Mouse (Mus musculus): ENCODE results near the gene Chid1. TPM values are rescaled to one million over a fixed set of nuclear protein-coding genes. Genes with fewer than 3 reads are reported as not detected.

The Chid1 gene
- polyA plus RNA-seq, 1 experiment from 2014 or later, result 15.6 TPM

DNA sequence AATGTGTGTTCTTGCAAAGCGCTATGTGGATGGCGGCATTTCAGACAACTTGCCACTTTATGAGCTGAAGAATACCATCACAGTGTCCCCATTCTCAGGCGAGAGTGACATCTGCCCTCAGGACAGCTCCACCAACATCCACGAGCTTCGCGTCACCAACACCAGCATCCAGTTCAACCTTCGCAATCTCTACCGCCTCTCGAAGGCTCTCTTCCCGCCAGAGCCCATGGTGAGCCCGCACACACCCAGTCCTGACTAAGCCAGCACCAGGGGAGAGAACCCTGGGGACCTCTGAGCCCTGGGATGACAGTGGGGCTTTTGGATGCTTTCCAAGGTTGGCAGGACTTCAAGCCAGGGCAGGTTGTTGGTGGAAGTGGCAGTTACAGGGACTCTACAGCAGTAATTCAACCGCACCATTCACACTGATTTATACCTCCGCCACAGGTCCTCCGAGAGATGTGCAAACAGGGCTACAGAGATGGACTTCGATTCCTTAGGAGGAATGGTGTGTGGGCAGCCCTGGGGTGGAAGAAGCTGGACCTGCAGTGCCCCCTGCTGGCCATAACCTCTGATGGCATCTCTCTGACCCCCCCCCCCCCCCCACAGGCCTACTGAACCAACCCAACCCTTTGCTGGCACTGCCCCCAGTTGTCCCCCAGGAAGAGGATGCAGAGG is 81.5 kb downstream of the Chid1 start:
- no peaks in the 10 kb centered on the region for H3K9me3 ChIP-seq (ENCODE audit: low read length)
- no peaks in the 10 kb centered on the region for H3K27me3 ChIP-seq (replicated peaks; ENCODE audit: insufficient read depth, low read length)
- H3K27ac ChIP-seq (ENCODE audit: low read length), result no peak overlapping the region
- no peak overlapping the region for H3K4me3 ChIP-seq (ENCODE audit: low read depth, low read length)
- H3K36me3 ChIP-seq (ENCODE audit: insufficient read depth, low read length), result peaks cover 22% of the 10 kb centered on the region
- TF ChIP-seq CTCF (IDR thresholded peaks at IDR 0.05), result peak; percentile 75
- no peak for TF ChIP-seq EP300 (IDR thresholded peaks at IDR 0.05)
- H3K4me2 ChIP-seq (replicated peaks; ENCODE audit: low read depth, low read length), result no peak overlapping the region
- H3K9ac ChIP-seq (replicated peaks; ENCODE audit: low read depth), result no peak overlapping the region
- peaks cover 31% of the 10 kb centered on the region for H3K4me1 ChIP-seq (ENCODE audit: insufficient read depth, low read depth, low read length)
- no peak for ATAC-seq
- DNase-seq (ENCODE audit: low spot score), result peak; percentile 66
- WGBS, result 71% methylated on average over 15 of the region's 15 CpGs

DNA sequence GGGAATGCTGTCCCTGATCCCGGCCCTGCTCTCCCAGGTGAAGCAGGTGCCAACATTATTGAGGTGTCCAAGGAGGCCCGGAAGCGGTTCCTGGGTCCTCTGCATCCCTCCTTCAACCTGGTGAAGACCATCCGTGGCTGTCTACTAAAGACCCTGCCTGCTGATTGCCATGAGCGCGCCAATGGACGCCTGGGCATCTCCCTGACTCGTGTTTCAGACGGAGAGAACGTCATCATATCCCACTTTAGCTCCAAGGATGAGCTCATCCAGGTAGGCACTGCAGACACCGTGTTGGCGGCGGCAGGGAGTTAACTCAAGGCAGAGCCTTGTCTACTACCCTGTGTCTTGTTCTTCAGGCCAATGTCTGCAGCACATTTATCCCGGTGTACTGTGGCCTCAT is 82.4 kb downstream of the Chid1 start:
- no peak for ATAC-seq
- Histone ChIP-seq H3K27me3 (replicated peaks; ENCODE audit: insufficient read depth, low read length) (no peaks in the 10 kb centered on the region), H3K36me3 (ENCODE audit: insufficient read depth, low read length) (peaks cover 22% of the 10 kb centered on the region), H3K27ac (ENCODE audit: low read length) (no peak overlapping the region), H3K4me3 (ENCODE audit: low read depth, low read length) (no peak overlapping the region), H3K4me2 (replicated peaks; ENCODE audit: low read depth, low read length) (peak overlapping the region; percentile 82; the same call in 1 of the 2 replicates), H3K9ac (replicated peaks; ENCODE audit: low read depth) (no peak overlapping the region), H3K4me1 (ENCODE audit: insufficient read depth, low read depth, low read length) (peaks cover 30% of the 10 kb centered on the region), H3K9me3 (ENCODE audit: low read length) (no peaks in the 10 kb centered on the region)
- WGBS, result 89% methylated on average over 14 of the region's 14 CpGs
- TF ChIP-seq CTCF (IDR thresholded peaks at IDR 0.05), result no peak
- TF ChIP-seq EP300 (IDR thresholded peaks at IDR 0.05), result no peak
- peak; percentile 4 for DNase-seq (ENCODE audit: low spot score)

DNA sequence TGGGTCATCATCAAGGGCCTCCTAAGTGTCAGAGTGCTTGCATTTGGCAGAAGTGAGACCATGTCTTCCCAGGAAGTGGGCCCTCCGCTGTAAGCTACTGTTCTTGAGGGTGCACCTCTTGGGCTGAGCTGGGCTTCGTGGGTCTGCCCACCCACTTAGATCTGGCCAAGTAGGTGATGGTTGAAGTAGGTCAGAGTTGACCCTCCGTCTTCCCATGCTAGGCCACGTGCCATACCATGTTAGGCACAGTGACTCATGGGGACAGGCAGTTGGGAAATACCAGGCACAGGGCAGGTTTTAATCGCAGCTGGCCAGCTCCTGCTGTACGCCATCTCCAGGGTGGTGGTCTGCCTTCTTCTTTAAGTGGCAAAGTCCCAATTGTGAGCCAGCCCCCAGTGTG is 82.9 kb downstream of the Chid1 start:
- Histone ChIP-seq H3K27me3 (replicated peaks; ENCODE audit: insufficient read depth, low read length) (no peaks in the 10 kb centered on the region), H3K9me3 (ENCODE audit: low read length) (no peaks in the 10 kb centered on the region), H3K4me3 (ENCODE audit: low read depth, low read length) (no peak overlapping the region), H3K4me2 (replicated peaks; ENCODE audit: low read depth, low read length) (peak overlapping the region; percentile 82), H3K36me3 (ENCODE audit: insufficient read depth, low read length) (peaks cover 22% of the 10 kb centered on the region), H3K27ac (ENCODE audit: low read length) (no peak overlapping the region), H3K4me1 (ENCODE audit: insufficient read depth, low read depth, low read length) (peaks cover 29% of the 10 kb centered on the region), H3K9ac (replicated peaks; ENCODE audit: low read depth) (no peak overlapping the region)
- ATAC-seq, result no peak
- DNase-seq (ENCODE audit: low spot score), result peak; percentile 60
- TF ChIP-seq EP300 (IDR thresholded peaks at IDR 0.05) (no peak), CTCF (IDR thresholded peaks at IDR 0.05) (no peak)
- 66% methylated on average over 6 of the region's 6 CpGs for WGBS

DNA sequence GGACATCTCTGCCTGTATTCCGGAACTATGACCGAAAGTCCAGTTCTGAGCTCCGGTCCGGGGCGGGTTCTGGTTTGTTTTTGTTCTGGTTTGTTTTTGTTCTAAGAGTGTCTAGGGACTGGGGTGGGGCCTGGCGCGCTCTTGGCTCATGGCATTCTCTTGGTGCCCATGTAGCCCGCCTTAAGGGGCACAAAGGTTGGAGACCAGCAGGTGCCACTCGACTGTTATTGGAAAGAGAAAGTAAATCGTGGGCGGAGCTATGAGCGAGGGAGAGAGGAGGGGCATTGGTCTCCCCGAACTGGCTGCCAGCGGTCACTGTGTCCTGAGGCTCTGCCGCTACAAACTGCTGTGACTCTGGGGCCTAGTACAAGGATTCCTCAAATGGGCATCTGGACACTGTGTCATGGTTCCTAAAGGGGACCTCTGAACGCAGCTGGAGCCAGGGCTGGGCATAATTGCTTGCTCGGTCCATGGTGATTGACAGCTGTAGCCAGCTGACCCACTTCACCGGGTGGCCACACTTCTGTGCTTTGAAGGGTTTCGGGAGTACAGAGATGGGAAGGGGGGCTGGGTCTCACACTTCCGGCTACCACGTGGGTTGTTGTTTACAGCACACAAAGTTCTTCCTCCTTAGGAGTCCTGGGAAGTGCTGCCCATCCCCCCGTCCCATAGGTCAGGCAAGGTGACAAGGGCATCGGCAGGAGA is 83.9 kb downstream of the Chid1 start:
- DNase-seq (ENCODE audit: low spot score) (peak; percentile 92), ATAC-seq (peak; percentile 49)
- WGBS, result under 1% methylated on average over 23 of the region's 23 CpGs
- TF ChIP-seq CTCF (IDR thresholded peaks at IDR 0.05) (no peak), EP300 (IDR thresholded peaks at IDR 0.05) (peak; percentile 79)
- Histone ChIP-seq H3K4me3 (ENCODE audit: low read depth, low read length) (peak overlapping the region; percentile 69), H3K36me3 (ENCODE audit: insufficient read depth, low read length) (peaks cover 22% of the 10 kb centered on the region), H3K9me3 (ENCODE audit: low read length) (no peaks in the 10 kb centered on the region), H3K27ac (ENCODE audit: low read length) (peak overlapping the region; percentile 99), H3K9ac (replicated peaks; ENCODE audit: low read depth) (peak overlapping the region; percentile 84), H3K27me3 (replicated peaks; ENCODE audit: insufficient read depth, low read length) (no peaks in the 10 kb centered on the region), H3K4me1 (ENCODE audit: insufficient read depth, low read depth, low read length) (peaks cover 25% of the 10 kb centered on the region), H3K4me2 (replicated peaks; ENCODE audit: low read depth, low read length) (peak overlapping the region; percentile 82)

DNA sequence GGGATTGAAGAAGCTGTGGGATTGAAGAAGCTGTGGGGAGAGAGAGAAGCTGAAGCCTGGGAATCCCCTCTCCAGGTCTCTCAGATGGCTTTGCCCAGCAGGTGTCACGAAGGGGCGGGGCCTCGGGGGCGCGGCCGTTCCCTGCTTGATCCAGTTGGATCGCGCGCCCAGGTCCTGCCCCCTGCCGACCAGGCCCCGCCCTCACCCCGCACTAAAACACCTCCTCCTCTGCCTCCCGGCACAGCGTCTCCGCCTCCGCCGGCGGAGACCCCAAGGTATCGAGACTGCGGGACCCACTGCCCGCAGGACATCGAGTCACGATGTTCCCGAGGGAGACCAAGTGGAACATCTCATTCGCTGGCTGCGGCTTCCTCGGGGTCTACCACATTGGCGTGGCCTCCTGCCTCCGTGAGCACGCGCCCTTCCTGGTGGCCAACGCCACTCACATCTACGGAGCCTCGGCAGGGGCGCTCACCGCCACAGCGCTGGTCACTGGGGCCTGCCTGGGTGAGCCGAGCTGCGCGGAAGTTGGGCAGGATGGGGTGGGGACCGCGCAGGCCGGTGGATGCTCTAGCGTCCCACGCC is 84.6 kb downstream of the Chid1 start, which contains the start of gene Pnpla2:
Pnpla2 (plus strand) TSS at position 232 of the 585 bp plus-strand sequence.
- H3K4me2 ChIP-seq (replicated peaks; ENCODE audit: low read depth, low read length), result peak within 1 kb of the TSS; percentile 82
- ATAC-seq (peak; percentile 88), DNase-seq (ENCODE audit: low spot score) (peak; percentile 98)
- no peaks in the 10 kb centered on the region for H3K9me3 ChIP-seq (ENCODE audit: low read length)
- H3K4me1 ChIP-seq (ENCODE audit: insufficient read depth, low read depth, low read length), result peaks cover 19% of the 10 kb centered on the region
- TF ChIP-seq CTCF (IDR thresholded peaks at IDR 0.05) (peak; percentile 32; the same call in 1 of the 2 replicates), EP300 (IDR thresholded peaks at IDR 0.05) (no peak)
- peak within 1 kb of the TSS; percentile 84 for H3K9ac ChIP-seq (replicated peaks; ENCODE audit: low read depth)
- peaks cover 22% of the 10 kb centered on the region for H3K36me3 ChIP-seq (ENCODE audit: insufficient read depth, low read length)
- H3K4me3 ChIP-seq (ENCODE audit: low read depth, low read length), result peak within 1 kb of the TSS; percentile 69
- peak within 1 kb of the TSS; percentile 99 for H3K27ac ChIP-seq (ENCODE audit: low read length)
- WGBS, result under 1% methylated on average over 45 of the region's 45 CpGs
- no peaks in the 10 kb centered on the region for H3K27me3 ChIP-seq (replicated peaks; ENCODE audit: insufficient read depth, low read length)

DNA sequence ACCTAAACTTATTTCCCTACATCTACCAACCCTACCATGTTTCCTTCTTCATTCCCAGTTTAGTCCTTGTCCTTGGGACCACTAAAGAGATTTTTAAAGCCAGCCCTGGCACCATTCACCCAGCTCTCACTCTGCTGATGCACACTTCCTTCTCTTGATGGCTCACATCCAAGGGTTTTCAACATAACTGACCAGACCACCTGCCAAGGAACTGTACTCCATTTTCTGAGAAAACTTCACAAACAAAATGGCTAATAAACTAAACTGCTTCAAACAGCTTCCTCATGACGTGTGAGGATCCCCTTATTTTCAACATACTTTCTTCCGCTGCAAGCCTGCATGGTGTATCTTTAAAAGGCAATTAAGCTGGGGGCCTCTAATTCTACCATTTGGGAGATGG is 86.0 kb downstream of the Chid1 start:
- Histone ChIP-seq H3K27ac (ENCODE audit: low read length) (peak overlapping the region; percentile 99; the same call in 1 of the 2 replicates), H3K27me3 (replicated peaks; ENCODE audit: insufficient read depth, low read length) (no peaks in the 10 kb centered on the region), H3K4me2 (replicated peaks; ENCODE audit: low read depth, low read length) (no peak overlapping the region), H3K36me3 (ENCODE audit: insufficient read depth, low read length) (peaks cover 11% of the 10 kb centered on the region), H3K4me1 (ENCODE audit: insufficient read depth, low read depth, low read length) (peaks cover 16% of the 10 kb centered on the region; the same call in 1 of the 2 replicates), H3K9ac (replicated peaks; ENCODE audit: low read depth) (no peak overlapping the region), H3K4me3 (ENCODE audit: low read depth, low read length) (no peak overlapping the region), H3K9me3 (ENCODE audit: low read length) (no peaks in the 10 kb centered on the region)
- no peak for ATAC-seq
- peak; percentile 60 for DNase-seq (ENCODE audit: low spot score)
- WGBS, result 29% methylated on average over 2 of the region's 2 CpGs
- TF ChIP-seq CTCF (IDR thresholded peaks at IDR 0.05) (no peak), EP300 (IDR thresholded peaks at IDR 0.05) (no peak)
